Comparison of ENCODE assay signal across 7 mouse cellular contexts in the genomic region with DNA sequence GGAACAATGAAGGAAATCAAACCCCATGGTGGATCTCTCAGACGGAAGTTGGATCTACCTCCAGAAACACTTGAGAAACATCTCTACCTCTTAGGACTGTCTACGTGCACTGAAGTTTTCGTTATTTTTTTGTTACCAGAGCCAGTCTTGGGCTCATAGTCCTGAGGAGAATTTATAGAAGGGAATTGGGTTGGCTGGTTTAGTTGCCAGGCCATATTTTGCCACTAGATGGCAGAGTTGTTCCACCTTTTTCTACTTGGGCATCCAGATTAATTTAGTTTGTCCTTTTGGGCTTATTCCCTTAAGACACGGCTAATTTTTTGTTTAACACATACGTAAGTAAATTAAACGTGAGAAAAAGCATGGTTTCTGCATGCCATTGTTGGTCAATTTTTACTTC. TPM values are rescaled to one million over a fixed set of nuclear protein-coding genes. Genes with fewer than 3 reads are reported as not detected.
DNase-seq lines count a peak whose midpoint lies in the region; ATAC-seq and TF ChIP-seq lines count a peak whose summit lies in the region.

No protein-coding gene starts in this region.

- TF ChIP-seq CTCF in G1E (IDR thresholded peaks at IDR 0.05; ENCODE audit: low read depth, low read length): peak; percentile 66
- peak; percentile 81 for TF ChIP-seq CTCF in forebrain, postnatal 0 days (IDR thresholded peaks at IDR 0.05; ENCODE audit: low read depth)

- peaks cover 4% of the 10 kb centered on the region; the same call in 1 of the 2 replicates for H3K27me3 ChIP-seq in G1E (ENCODE audit: insufficient read depth, low read length)
- no peaks in the 10 kb centered on the region for H3K27me3 ChIP-seq in forebrain, postnatal 0 days (ENCODE audit: insufficient read depth, low read length)

- H3K4me1 ChIP-seq in G1E (ENCODE audit: insufficient read depth, low read depth, low read length): no peaks in the 10 kb centered on the region
- H3K4me1 ChIP-seq in forebrain, postnatal 0 days (ENCODE audit: insufficient read depth): no peaks in the 10 kb centered on the region

- WGBS in forebrain, postnatal 0 days: 19% methylated on average over 6 of the region's 6 CpGs

- H3K4me2 ChIP-seq in forebrain, postnatal 0 days (ENCODE audit: low read depth): no peak overlapping the region

- DNase-seq in 416B (ENCODE audit: low read depth) (peak; percentile 71), G1E (ENCODE audit: low spot score) (peak; percentile 15)
- DNase-seq in cerebellum, adult 18-20 months: peak; percentile 57 to 66
- peak; percentile 87 for DNase-seq in forebrain, postnatal 0 days
- peak; percentile 51 for DNase-seq in left cerebral cortex, postnatal 4 days

- H3K27ac ChIP-seq in forebrain, postnatal 0 days (ENCODE audit: low read depth, low read length): no peak overlapping the region

- intact Hi-C loops in left cerebral cortex, postnatal 4 days (cut with DNase I): loop anchor here (2.0 kb wide), 1 partner anchor 602 kb away; no protein-coding TSS in a partner anchor

- H3K9me3 ChIP-seq in G1E (replicated peaks): no peaks in the 10 kb centered on the region
- no peaks in the 10 kb centered on the region for H3K9me3 ChIP-seq in forebrain, postnatal 0 days (ENCODE audit: low read length)

- H3K9ac ChIP-seq in forebrain, postnatal 0 days: no peak overlapping the region

- H3K36me3 ChIP-seq in G1E (replicated peaks): peaks cover 18% of the 10 kb centered on the region
- 0 out of 2 replicates have a peak, but pooled peaks cover 3% of the 10 kb centered on the region for H3K36me3 ChIP-seq in forebrain, postnatal 0 days (ENCODE audit: insufficient read depth)

- ATAC-seq in G1E (ENCODE audit: extremely low read depth, insufficient number of reproducible peaks, low FRiP score, poor library complexity, severe bottlenecking): no peak; the same call in 1 of the 2 replicates
- peak; percentile 43 for ATAC-seq in forebrain, postnatal 0 days
- ATAC-seq in inflammation-experienced regulatory T-cells, adult 6 months: peak; percentile 36
- 0 out of 2 replicates have a peak, but pooled peaks have one; percentile 23 for ATAC-seq in neutrophil, adult 5-6 weeks (ENCODE audit: extremely low read depth, insufficient number of reproducible peaks, low FRiP score, poor library complexity, severe bottlenecking)

- no peak overlapping the region for H3K4me3 ChIP-seq in G1E (ENCODE audit: low read depth, low read length)
- no peak overlapping the region for H3K4me3 ChIP-seq in forebrain, postnatal 0 days (ENCODE audit: low read depth, low read length)

RNA-seq across cellular contexts. Expression of a gene that starts 37.1 kb away (rescaled TPM):
- total RNA-seq in G1E (2014; fragmentation: Nextera tagmentation): 13.2 and 16.0 TPM in 2 replicates
- total RNA-seq in G1E (2017): 12.1 and 12.5 TPM in 2 replicates
- 2.8 and 4.3 TPM in 2 replicates for polyA plus RNA-seq in G1E (2012)
- 32.9 and 35.6 TPM in 2 replicates for total RNA-seq in forebrain, postnatal 0 days (2014; rRNA removed)
- 19.2 and 33.7 TPM in 2 replicates for polyA plus RNA-seq in forebrain, postnatal 0 days (2015; fragmentation: Nextera tagmentation; extraction: Ambion mirVana)
- 10 to 100 TPM in 2 of 3 experiments, 1 to 10 TPM in 1; 8.4 to 13.6 (median 11.5) TPM for polyA plus RNA-seq in inflammation-experienced regulatory T-cells, adult 6 months (2017; shearing (Covaris generic))
- total RNA-seq in left cerebral cortex, postnatal 4 days (2021): 10 to 100 TPM; 99.4 to 99.5 TPM
- total RNA-seq in neutrophil, adult 5-6 weeks (2017): 21.0 and 22.5 TPM in 2 replicates

Comparison
In these comparisons a context has a peak if more than half of its experiments do, and no peak if none do; other contexts are left out.
1. DNase-seq: peak in every context shown above with its lines; median percentile 87 in forebrain, postnatal 0 days; 71 in 416B; 62 in cerebellum, adult 18-20 months; 51 in left cerebral cortex, postnatal 4 days; 15 in G1E.